Mouse (Mus musculus) CH12.LX (cell line): Measurements from ENCODE around the gene Armh1. TPM values are rescaled to one million over a fixed set of nuclear protein-coding genes. Genes with fewer than 3 reads are reported as not detected.

Source experiments
- DNase-seq: peaks from one replicate; pipeline ENCODE4 v3.0.0-alpha.2; 2013; ENCODE audit errors: extremely low read depth
- H3K27ac ChIP-seq: 2 replicates; pipeline ENCODE4 v1.5.1; 2012; ENCODE audit warnings: low read depth, mild to moderate bottlenecking, control low read depth, moderate library complexity; ENCODE audit not compliant: insufficient read depth
- H3K27me3 ChIP-seq: replicated peaks from 2 replicates; pipeline ENCODE3; 2012; ENCODE audit warnings: inconsistent platforms
- H3K36me3 ChIP-seq, 2 experiments: replicated peaks in 1 of 2; 2 replicates each; pipeline versions ENCODE3 to v1.6.1; 2012; ENCODE audit warnings: inconsistent platforms in 1 of 2, low read length in 1 of 2, mild to moderate bottlenecking in 1 of 2, mixed read lengths in 1 of 2, moderate library complexity in 1 of 2; ENCODE audit not compliant: control insufficient read depth in 1 of 2, insufficient read depth in 1 of 2
- H3K4me1 ChIP-seq, 2 experiments: 2 replicates each; pipeline ENCODE4 v1.6.1; 2012; ENCODE audit warnings: inconsistent platforms in 1 of 2, moderate library complexity in 1 of 2; ENCODE audit not compliant: insufficient read depth in 2 of 2, control insufficient read depth in 1 of 2
- H3K4me2 ChIP-seq: 2 replicates; pipeline ENCODE4 v1.6.1; 2012; ENCODE audit warnings: low read depth, mild to moderate bottlenecking, control low read depth; ENCODE audit not compliant: poor library complexity, insufficient read depth, severe bottlenecking
- H3K4me3 ChIP-seq, 3 experiments: fragments of 150-350 bp in 1 of 3; sonication (generic) in 1 of 3; replicated peaks in 1 of 3; 2 replicates each; pipeline versions ENCODE3 to v1.5.1; 2011 to 2012; ENCODE audit warnings: low read depth in 2 of 3, low read length in 2 of 3, mild to moderate bottlenecking in 2 of 3, moderate library complexity in 2 of 3, control low read depth in 1 of 3, improper control_type of control experiment in 1 of 3, inconsistent platforms in 1 of 3, mixed read lengths in 1 of 3; ENCODE audit not compliant: poor library complexity in 1 of 3
- H3K79me2 ChIP-seq: replicated peaks from 2 replicates; pipeline ENCODE4 v1.6.1; 2012; ENCODE audit warnings: mild to moderate bottlenecking, moderate library complexity; ENCODE audit not compliant: control insufficient read depth, poor library complexity, insufficient read depth, severe bottlenecking; ENCODE audit errors: extremely low read depth
- H3K9ac ChIP-seq: 2 replicates; pipeline ENCODE4 v1.6.1; 2012; ENCODE audit warnings: low read depth, mild to moderate bottlenecking, control low read depth, moderate library complexity; ENCODE audit not compliant: insufficient read depth
- H3K9me3 ChIP-seq: replicated peaks from 2 replicates; pipeline ENCODE3; 2012; ENCODE audit warnings: low read length, inconsistent platforms, mixed read lengths
- CTCF ChIP-seq, 2 experiments: IDR thresholded peaks in 1 of 2; conservative IDR thresholded peaks in 1 of 2; 2 replicates each; pipeline ENCODE4 v1.5.1; 2011 to 2012; ENCODE audit warnings: low read depth in 2 of 2, low read length in 2 of 2, improper control_type of control experiment in 1 of 2, inconsistent platforms in 1 of 2, mild to moderate bottlenecking in 1 of 2, moderate library complexity in 1 of 2
- ELF1 ChIP-seq: IDR thresholded peaks from 2 replicates; pipeline ENCODE4 v1.6.1; 2014; ENCODE audit warnings: low read depth, mild to moderate bottlenecking, inconsistent platforms, low read length, improper control_type of control experiment
- EP300 ChIP-seq: IDR thresholded peaks from 2 replicates; pipeline ENCODE4 v1.6.1; 2011; ENCODE audit warnings: low read length, improper control_type of control experiment
- HCFC1 ChIP-seq: IDR thresholded peaks from 2 replicates; pipeline ENCODE4 v1.6.1; 2012; ENCODE audit warnings: low read depth, mild to moderate bottlenecking, inconsistent platforms, low read length, improper control_type of control experiment
- MAZ ChIP-seq: IDR thresholded peaks from 2 replicates; pipeline ENCODE4 v1.6.1; 2012; ENCODE audit warnings: low read depth, mild to moderate bottlenecking, inconsistent platforms, low read length, improper control_type of control experiment, moderate library complexity
- MEF2A ChIP-seq: IDR thresholded peaks from 2 replicates; pipeline ENCODE4 v1.6.1; 2014; ENCODE audit warnings: low read depth, mild to moderate bottlenecking, inconsistent platforms, low read length, improper control_type of control experiment, borderline replicate concordance
- MXI1 ChIP-seq: IDR thresholded peaks from 2 replicates; pipeline ENCODE4 v1.6.1; 2011; ENCODE audit warnings: mild to moderate bottlenecking, low read depth, low read length, improper control_type of control experiment
- MYC ChIP-seq: IDR thresholded peaks from 2 replicates; pipeline ENCODE4 v1.6.1; 2011; ENCODE audit warnings: low read depth, mild to moderate bottlenecking, improper control_type of control experiment, low read length
- NRF1 ChIP-seq: IDR thresholded peaks from 2 replicates; pipeline ENCODE4 v1.6.1; 2014; ENCODE audit warnings: low read depth, mild to moderate bottlenecking, inconsistent platforms, low read length, improper control_type of control experiment, moderate library complexity
- PAX5 ChIP-seq: IDR thresholded peaks from 2 replicates; pipeline ENCODE4 v1.6.1; 2012; ENCODE audit warnings: low read length, inconsistent platforms, mixed read lengths
- RAD21 ChIP-seq: IDR thresholded peaks from 2 replicates; pipeline ENCODE4 v1.6.1; 2011; ENCODE audit warnings: low read depth, mild to moderate bottlenecking, low read length, improper control_type of control experiment, moderate library complexity
- RCOR1 ChIP-seq: conservative IDR thresholded peaks from 2 replicates; pipeline ENCODE4 v1.6.1; 2012; ENCODE audit warnings: low read depth, mild to moderate bottlenecking, inconsistent platforms, low read length, improper control_type of control experiment
- SMC3 ChIP-seq: IDR thresholded peaks from 2 replicates; pipeline ENCODE4 v1.6.1; 2011; ENCODE audit warnings: low read depth, low read length, improper control_type of control experiment
- USF1 ChIP-seq: IDR thresholded peaks from 2 replicates; pipeline ENCODE4 v1.6.1; 2014; ENCODE audit warnings: low read depth, mild to moderate bottlenecking, inconsistent platforms, low read length, improper control_type of control experiment
- USF2 ChIP-seq: conservative IDR thresholded peaks from 2 replicates; pipeline ENCODE4 v1.6.1; 2011; ENCODE audit warnings: low read depth, low read length, improper control_type of control experiment
- ZNF384 ChIP-seq: IDR thresholded peaks from 2 replicates; pipeline ENCODE4 v1.6.1; 2012; ENCODE audit warnings: low read depth, low read length, improper control_type of control experiment, inconsistent platforms
- dilution Hi-C: fragments of 300-500 bp; cut with MboI; formaldehyde crosslinking; loops from 2 replicates; pipeline ENCODE4 v1.14.3; 2020; ENCODE audit warnings: low sequenced_read_pairs; ENCODE audit not compliant: extremely low pct_unique_long_range_greater_than_20kb, extremely low pct_ligation_motif_present
- in situ Hi-C: fragments of 300-500 bp; cut with MboI; formaldehyde crosslinking; loops from 3 replicates; pipeline ENCODE4 v1.14.3; 2019; ENCODE audit warnings: low sequenced_read_pairs, low pct_ligation_motif_present, low pct_unique_long_range_greater_than_20kb, mixed read lengths
- polyA plus RNA-seq: library from polyadenylated mRNA; unstranded; fragments of >175 nt; gene quantifications from 2 replicates; pipeline ENCODE4 v1.2.1, GENCODE M21; 2012; ENCODE audit warnings: low read depth; ENCODE audit not compliant: insufficient read length
- total RNA-seq, 2 experiments: library from RNA; depleted of rRNA; stranded (reverse); fragments of 300-350 nt in 1 of 2; fragments of >200 nt in 1 of 2; gene quantifications; 2 replicates each; pipeline ENCODE4 v1.2.3; 2012 to 2014

Armh1 gene
- total and polyA plus RNA-seq, 3 experiments, result not detected

DNA sequence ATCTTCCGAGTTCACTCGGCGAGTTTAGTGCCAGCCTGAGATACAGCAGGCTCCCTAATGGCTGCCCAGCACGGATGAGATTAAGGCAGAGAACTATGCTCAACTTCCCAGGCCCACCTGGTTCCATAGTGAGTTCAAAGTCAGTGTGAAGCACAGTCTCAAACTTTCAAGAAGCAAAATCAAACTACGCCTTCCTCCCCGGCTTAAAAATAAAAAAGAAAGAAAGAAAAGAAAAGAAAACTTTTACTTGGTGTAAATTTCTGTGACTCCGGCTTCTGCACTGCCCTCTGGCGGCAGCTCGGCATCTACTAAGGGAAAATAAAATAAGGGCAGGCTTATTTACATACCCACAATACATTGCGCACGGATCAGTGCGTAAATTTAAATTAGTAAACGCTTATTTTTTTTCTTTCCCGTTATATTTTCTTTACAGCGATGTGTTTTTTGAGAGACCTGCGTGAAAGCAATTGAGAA lies 62.5 kb downstream of the Armh1 start:
- DNase-seq, result peak; percentile 87
- in situ Hi-C loops, result no loop called here
- peak overlapping the region; percentile 86 for H3K4me2 ChIP-seq
- peaks cover 2 to 17% of the 10 kb centered on the region in 2 experiments; a peak in 3 of 4 replicates for H3K4me1 ChIP-seq
- H3K27me3 ChIP-seq, result no peaks in the 10 kb centered on the region
- H3K4me3 ChIP-seq, result peak overlapping the region; percentile 43 to 54 (median 46)
- H3K79me2 ChIP-seq, result no peaks in the 10 kb centered on the region
- no peak for TF ChIP-seq RCOR1
- TF ChIP-seq NRF1, result 0 out of 2 replicates have a peak, but pooled peaks have one; percentile 6
- TF ChIP-seq PAX5, result no peak
- TF ChIP-seq USF2, result no peak
- 0 out of 2 replicates have a peak, but pooled peaks have one; percentile 28 for TF ChIP-seq MEF2A
- TF ChIP-seq MYC, result peak; percentile 64; the same call in 1 of the 2 replicates
- TF ChIP-seq RAD21, result peak; percentile 23
- peak; percentile 82; the same call in 1 of the 2 replicates for TF ChIP-seq MAZ
- TF ChIP-seq MXI1, result 0 out of 2 replicates have a peak, but pooled peaks have one; percentile 14
- no peak for TF ChIP-seq EP300
- TF ChIP-seq SMC3, result peak; percentile 40
- peak; percentile 18; the same call in 1 of the 2 replicates for TF ChIP-seq ELF1
- TF ChIP-seq CTCF (conservative IDR thresholded peaks at IDR 0.05 in 1 of 2, IDR thresholded peaks at IDR 0.05 in 1 of 2; ENCODE audit: low read depth in 2 of 2, low read length in 2 of 2), result peak; percentile 82 to 90
- TF ChIP-seq USF1, result no peak
- peak; percentile 10; the same call in 1 of the 2 replicates for TF ChIP-seq ZNF384
- TF ChIP-seq, all 38 proteins: peak for 10
- Histone ChIP-seq H3K9me3 (no peaks in the 10 kb centered on the region), H3K36me3 (no peaks in the 10 kb centered on the region), H3K27ac (0 out of 2 replicates have a peak overlapping the region, but pooled peaks have one; percentile 12), H3K9ac (peak overlapping the region; percentile 51)
- dilution Hi-C loops, result no loop called here

DNA sequence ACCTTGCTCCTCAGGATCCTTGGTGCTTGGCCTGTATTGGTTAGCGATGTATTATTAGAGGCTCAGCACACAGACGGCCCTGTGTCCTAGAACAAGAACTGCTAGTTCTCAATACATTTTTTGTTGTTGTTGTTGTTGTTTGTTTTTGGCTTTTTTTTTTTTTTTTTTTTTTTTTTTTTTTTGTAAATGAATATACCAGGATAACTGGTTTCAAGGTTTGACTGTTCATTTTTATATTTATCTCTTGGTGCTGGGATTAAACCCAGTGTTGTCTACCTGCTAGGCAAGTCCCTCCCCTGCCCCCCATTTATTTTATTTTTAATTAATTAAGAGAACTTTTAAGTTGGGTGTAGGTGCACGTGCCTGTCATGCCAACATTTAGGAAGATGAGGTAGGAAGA lies 63.0 kb downstream of the Armh1 start:
- no peaks in the 10 kb centered on the region for H3K9me3 ChIP-seq
- H3K4me2 ChIP-seq, result peak overlapping the region; percentile 86
- no peak for TF ChIP-seq USF2
- no peak for TF ChIP-seq EP300
- no peak for TF ChIP-seq HCFC1
- peak; percentile 57 for TF ChIP-seq ZNF384
- TF ChIP-seq, all 38 proteins: peak for 1
- dilution Hi-C loops (no loop called here), in situ Hi-C loops (no loop called here)
- Histone ChIP-seq H3K4me1 (peaks cover 2 to 17% of the 10 kb centered on the region in 2 experiments; a peak in 3 of 4 replicates), H3K36me3 (no peaks in the 10 kb centered on the region), H3K27ac (0 out of 2 replicates have a peak overlapping the region, but pooled peaks have one; percentile 12), H3K4me3 (peak overlapping the region; percentile 43 to 54 (median 46)), H3K27me3 (no peaks in the 10 kb centered on the region), H3K9ac (peak overlapping the region; percentile 51), H3K79me2 (no peaks in the 10 kb centered on the region)
- DNase-seq, result no peak
